Mouse (Mus musculus) kidney, embryonic 16.5 days (tissue): ENCODE results near the gene Itga3. TPM values are rescaled to one million over a fixed set of nuclear protein-coding genes. Genes with fewer than 3 reads are reported as not detected.

Experiments used
- ATAC-seq: fragments of 200-750 bp; cut with Nextera tagmentation; 2 replicates; pipeline ENCODE4 v1.8.0; 2017; ENCODE audit warnings: moderate TSS enrichment; ENCODE audit not compliant: low FRiP score, low TSS enrichment
- H3K27ac ChIP-seq: fragments of 300-500 bp; sonication (generic); 2 replicates; pipeline ENCODE4 v1.5.1; 2014; ENCODE audit warnings: low read length
- H3K27me3 ChIP-seq: fragments of 300-500 bp; sonication (generic); 2 replicates; pipeline ENCODE4 v1.6.1; 2014; ENCODE audit warnings: low read length, control low read depth, mixed read lengths; ENCODE audit not compliant: insufficient read depth
- H3K36me3 ChIP-seq: fragments of 300-500 bp; sonication (generic); 2 replicates; pipeline ENCODE4 v1.6.1; 2014; ENCODE audit warnings: low read length, control low read depth, mixed read lengths; ENCODE audit not compliant: insufficient read depth
- H3K4me1 ChIP-seq: fragments of 300-500 bp; sonication (generic); 2 replicates; pipeline ENCODE4 v1.6.1; 2014; ENCODE audit warnings: low read length, control low read depth, mixed read lengths; ENCODE audit not compliant: insufficient read depth
- H3K4me2 ChIP-seq: fragments of 300-500 bp; sonication (generic); replicated peaks from 2 replicates; pipeline ENCODE4 v1.6.1; 2014; ENCODE audit warnings: low read depth, low read length
- H3K4me3 ChIP-seq: fragments of 300-500 bp; sonication (generic); 2 replicates; pipeline ENCODE4 v1.5.1; 2014; ENCODE audit warnings: mild to moderate bottlenecking, low read length
- H3K9ac ChIP-seq: fragments of 300-500 bp; sonication (generic); replicated peaks from 2 replicates; pipeline ENCODE4 v1.6.1; 2014; ENCODE audit warnings: low read length
- H3K9me3 ChIP-seq: fragments of 300-500 bp; sonication (generic); 2 replicates; pipeline ENCODE4 v1.6.1; 2016; ENCODE audit warnings: low read length, control low read depth
- WGBS: fragments of 180-500 bp; shearing (Covaris S2); extraction: QIAGEN DNeasy Blood & Tissue Kit; methylation state at CpG from one replicate; pipeline ENCODE4 v1.1.7; 2014; 5-methylcytosine and 5-hydroxymethylcytosine counted together
- polyA plus RNA-seq: library from polyadenylated mRNA; unstranded; fragments of >200 nt; fragmentation: Nextera tagmentation; extraction: Ambion mirVana; gene quantifications from 2 replicates; pipeline ENCODE4 v1.2.1, GENCODE M21; 2015

Itga3 gene
- polyA plus RNA-seq, 1 experiment from 2014 or later: 25.8 TPM

DNA sequence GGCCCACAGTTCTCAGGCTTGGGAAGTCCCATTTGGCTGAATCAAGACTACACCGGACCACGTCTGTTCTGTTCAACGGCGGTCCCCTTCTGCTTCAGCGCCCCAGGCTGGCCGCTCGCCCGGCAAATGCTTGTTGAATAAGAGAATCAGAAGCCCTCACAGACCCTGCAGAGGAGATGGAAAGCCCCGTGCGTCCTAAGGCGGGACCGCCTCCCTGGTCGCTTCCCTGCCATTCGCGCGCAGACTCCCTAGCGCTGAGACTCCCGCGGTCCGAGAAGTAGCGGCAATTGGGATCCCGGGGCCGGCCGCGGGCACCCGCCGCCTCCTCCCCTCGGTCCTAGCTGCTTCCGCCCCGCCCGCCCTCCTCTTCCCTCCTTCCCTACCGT is 67.0 kb downstream of the Itga3 start, which contains the start of gene Samd14:
Samd14 (plus strand) TSS at position 251 of the 386 bp plus-strand sequence.
- peaks cover 11% of the 10 kb centered on the region; the same call in 1 of the 2 replicates for H3K36me3 ChIP-seq

DNA sequence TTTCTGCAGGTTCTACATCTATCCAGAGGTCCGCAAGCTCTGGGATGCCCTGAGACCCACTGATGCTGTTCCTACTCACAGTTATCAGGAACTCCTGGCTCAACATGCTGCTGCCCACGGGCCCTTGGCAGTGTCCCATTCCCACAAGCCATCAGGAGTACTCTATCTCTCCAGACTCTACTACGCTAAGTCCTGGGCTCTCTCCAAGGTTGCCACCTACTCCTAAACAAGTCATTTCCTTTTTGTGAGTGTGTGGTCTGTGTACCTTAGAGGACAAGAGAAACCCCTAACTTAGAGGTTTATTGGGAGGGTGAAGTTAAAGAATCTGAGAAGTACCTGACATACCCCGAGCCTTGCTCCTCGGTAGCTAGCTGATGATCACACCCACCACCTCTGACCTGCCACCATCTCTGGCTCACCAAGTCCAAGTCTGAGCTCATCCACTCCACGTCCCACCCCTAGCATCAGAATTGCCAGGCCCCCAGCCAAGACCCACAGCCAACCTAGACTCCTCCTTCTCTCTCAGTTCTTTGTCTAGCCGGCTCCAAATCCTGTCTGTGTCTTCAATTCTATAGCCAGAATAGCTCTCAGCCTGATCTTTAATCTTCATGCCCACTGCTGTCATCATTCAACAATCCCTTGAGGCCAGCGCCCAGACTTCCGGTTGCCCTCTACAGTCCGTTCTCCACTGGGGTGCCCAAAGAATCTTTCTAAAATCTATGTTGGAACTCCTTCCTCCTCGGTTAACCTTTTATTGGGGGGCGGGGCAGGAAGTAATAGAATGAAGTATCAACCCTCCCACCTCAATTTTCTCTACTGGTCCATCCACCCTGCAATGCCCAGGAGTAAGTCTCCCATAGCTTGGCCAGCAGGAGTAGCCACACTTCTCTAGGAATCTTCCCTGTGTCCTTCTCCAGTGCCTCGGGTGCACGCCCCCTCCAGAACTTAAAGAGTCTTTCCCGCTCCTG is 67.7 kb downstream of the Itga3 start:
- Histone ChIP-seq H3K9ac (peak overlapping the region; percentile 93), H3K27ac (peak overlapping the region; percentile 96), H3K27me3 (no peaks in the 10 kb centered on the region), H3K4me1 (peaks cover 47% of the 10 kb centered on the region), H3K4me3 (peak overlapping the region; percentile 60), H3K4me2 (peak overlapping the region; percentile 69), H3K36me3 (peaks cover 12% of the 10 kb centered on the region; the same call in 1 of the 2 replicates), H3K9me3 (no peaks in the 10 kb centered on the region)
- WGBS: 28% methylated on average over 15 of the region's 15 CpGs
- no peak for ATAC-seq

More for the DNA sequence above, 67.0 kb downstream of the Itga3 start, which contains the start of gene Samd14:
- ATAC-seq: peak; percentile 72
- no peaks in the 10 kb centered on the region for H3K27me3 ChIP-seq
- peak within 1 kb of the TSS; percentile 60 for H3K4me3 ChIP-seq
- H3K4me2 ChIP-seq: peak within 1 kb of the TSS; percentile 69
- under 1% methylated on average over 30 of the region's 32 CpGs for WGBS
- no peaks in the 10 kb centered on the region for H3K9me3 ChIP-seq
- peaks cover 47% of the 10 kb centered on the region for H3K4me1 ChIP-seq
- H3K9ac ChIP-seq: peak within 1 kb of the TSS; percentile 93
- H3K27ac ChIP-seq: peak within 1 kb of the TSS; percentile 96

DNA sequence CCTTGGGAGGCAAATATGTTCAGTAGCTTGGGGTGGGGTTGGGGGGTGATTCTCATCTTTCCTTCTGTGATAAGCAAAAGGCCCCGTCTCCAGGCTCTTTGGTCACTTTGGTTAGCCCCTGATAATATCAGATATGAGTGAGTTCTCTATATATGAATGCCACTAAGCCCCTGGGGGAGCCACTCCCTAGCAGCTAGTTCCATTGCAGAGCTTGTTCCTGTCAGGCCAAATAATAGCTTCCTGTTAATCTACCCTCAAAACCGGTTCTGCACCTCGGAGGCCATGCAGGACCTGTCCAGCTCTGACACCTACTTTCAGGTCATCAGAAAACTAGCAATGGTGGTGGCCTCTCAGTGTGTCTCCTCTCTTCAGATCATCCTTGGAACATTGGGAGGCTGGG is 69.2 kb downstream of the Itga3 start:
- Histone ChIP-seq H3K36me3 (peaks cover 23% of the 10 kb centered on the region), H3K27ac (peak overlapping the region; percentile 53), H3K27me3 (no peaks in the 10 kb centered on the region), H3K9ac (no peak overlapping the region), H3K4me3 (no peak overlapping the region), H3K9me3 (no peaks in the 10 kb centered on the region), H3K4me1 (peaks cover 43% of the 10 kb centered on the region), H3K4me2 (peak overlapping the region; percentile 65; the same call in 1 of the 2 replicates)
- 58% methylated on average over 3 of the region's 3 CpGs for WGBS
- ATAC-seq: no peak

DNA sequence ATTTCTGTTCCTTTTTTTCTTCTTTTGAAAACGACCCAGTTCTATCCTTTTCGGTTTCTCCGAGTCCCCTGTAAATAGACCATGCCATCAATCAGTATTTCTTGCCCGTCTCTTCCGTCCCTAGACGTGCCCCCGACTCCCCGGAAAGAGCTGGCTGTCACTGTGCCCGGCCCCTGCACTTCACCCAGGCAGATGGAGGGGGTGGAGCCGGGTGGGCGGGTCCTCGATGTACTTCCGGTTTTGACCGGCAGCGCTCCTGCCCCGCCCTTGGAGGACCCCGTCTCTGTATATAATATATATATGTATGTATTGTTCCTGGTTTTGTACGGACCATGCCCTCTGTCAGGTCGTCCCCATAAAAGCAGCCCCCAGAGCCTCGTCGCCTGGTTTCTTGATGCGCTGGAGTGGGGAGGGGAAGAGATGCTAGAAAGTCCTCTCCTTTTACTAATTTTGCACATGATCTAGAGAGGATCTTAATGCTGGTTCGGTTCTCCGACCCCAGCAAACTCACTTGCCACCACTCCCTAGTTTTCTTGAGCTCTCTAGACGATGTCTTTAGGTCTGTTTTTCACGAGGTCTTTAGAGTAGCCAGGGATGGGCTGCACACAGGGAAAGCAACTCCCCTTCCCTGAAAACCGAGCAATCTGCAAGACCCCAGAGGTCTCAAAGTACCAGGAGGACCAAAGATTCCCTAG is 69.9 kb downstream of the Itga3 start:
- peak overlapping the region; percentile 65 for H3K4me2 ChIP-seq
- peaks cover 36% of the 10 kb centered on the region for H3K4me1 ChIP-seq
- no peaks in the 10 kb centered on the region for H3K9me3 ChIP-seq
- peak; percentile 52 for ATAC-seq
- peak overlapping the region; percentile 49 for H3K4me3 ChIP-seq
- H3K27me3 ChIP-seq: no peaks in the 10 kb centered on the region
- H3K9ac ChIP-seq: peak overlapping the region; percentile 65
- peak overlapping the region; percentile 53 for H3K27ac ChIP-seq
- WGBS: 2% methylated on average over 27 of the region's 27 CpGs
- H3K36me3 ChIP-seq: peaks cover 30% of the 10 kb centered on the region

DNA sequence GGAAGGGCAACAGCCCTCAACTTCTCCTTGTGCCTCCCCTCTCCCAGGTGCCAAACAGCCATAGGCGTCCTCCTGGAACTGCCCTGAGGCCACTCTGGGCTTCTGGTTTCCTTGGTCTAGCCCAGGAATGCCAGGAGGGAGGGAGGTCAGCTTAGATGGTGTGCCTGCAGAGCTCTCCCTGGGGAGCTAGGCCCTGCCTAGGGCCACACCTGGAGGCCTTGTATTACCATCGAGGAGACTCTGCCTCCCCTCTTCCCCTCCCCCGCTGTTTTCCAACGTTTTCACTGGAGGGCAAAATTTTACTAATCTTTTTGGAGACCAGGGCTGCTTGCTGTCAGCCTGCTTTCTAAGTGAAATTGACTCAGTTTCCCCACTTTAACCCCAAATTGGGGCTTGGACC is 70.6 kb downstream of the Itga3 start:
- Histone ChIP-seq H3K27me3 (no peaks in the 10 kb centered on the region), H3K9ac (peak overlapping the region; percentile 65), H3K9me3 (no peaks in the 10 kb centered on the region), H3K4me1 (peaks cover 31% of the 10 kb centered on the region), H3K4me2 (peak overlapping the region; percentile 65), H3K4me3 (peak overlapping the region; percentile 49), H3K27ac (peak overlapping the region; percentile 53), H3K36me3 (peaks cover 33% of the 10 kb centered on the region)
- ATAC-seq: no peak
- 30% methylated on average over 4 of the region's 4 CpGs for WGBS

DNA sequence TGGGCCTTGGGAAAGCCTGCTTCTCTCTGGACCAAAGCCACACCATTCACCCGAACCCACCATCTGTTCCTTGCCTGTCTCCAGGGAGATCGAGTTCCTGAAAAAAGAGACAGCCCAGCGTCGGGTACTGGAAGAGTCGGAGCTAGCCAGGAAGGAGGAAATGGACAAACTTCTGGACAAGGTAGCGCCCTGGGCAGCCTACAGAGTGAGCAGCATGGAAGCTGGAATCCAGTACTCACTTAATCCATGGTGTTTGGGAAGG is 71.7 kb downstream of the Itga3 start:
- WGBS: 46% methylated on average over 6 of the region's 6 CpGs
- H3K4me1 ChIP-seq: peaks cover 40% of the 10 kb centered on the region
- H3K9me3 ChIP-seq: no peaks in the 10 kb centered on the region

DNA sequence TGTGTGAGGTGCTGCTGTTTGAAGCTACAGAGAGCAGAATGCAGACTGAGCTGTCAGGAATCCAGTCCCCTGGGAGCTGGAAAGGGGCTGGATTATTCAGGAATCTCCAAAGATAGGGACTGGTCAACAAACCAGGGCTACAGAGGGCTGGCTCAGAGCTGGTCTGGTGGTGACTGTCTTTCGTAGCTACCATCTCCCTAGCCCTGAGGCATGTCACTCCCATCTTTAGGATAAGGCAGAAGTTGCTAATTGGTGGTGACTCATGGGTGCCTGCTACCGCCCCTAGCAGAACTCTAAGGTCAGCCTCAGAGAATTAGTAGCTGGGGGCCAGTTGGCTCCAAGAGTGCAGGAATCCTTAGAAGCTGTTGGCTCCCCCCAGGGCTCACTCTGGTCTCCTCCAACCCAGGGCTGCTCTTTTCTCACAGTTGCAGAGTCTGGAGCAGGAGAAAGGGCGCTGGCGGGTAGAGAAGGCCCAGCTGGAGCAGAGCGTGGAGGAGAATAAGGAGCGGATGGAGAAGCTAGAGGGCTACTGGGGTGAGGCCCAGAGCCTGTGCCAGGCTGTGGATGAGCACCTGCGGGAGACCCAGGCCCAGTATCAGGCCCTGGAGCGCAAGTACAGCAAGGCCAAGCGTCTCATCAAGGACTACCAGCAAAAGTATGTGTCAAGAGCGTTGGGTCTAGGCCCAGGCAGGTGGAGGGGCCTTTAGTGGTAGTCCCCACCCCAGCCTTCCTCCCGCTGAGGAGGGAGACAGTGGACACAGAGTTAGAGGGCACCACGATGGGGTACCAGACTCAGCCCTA is 72.3 kb downstream of the Itga3 start:
- H3K4me3 ChIP-seq: no peak overlapping the region
- peaks cover 38% of the 10 kb centered on the region for H3K4me1 ChIP-seq
- no peak overlapping the region for H3K9ac ChIP-seq
- H3K36me3 ChIP-seq: peaks cover 42% of the 10 kb centered on the region
- no peaks in the 10 kb centered on the region for H3K9me3 ChIP-seq
- no peak overlapping the region for H3K27ac ChIP-seq
- ATAC-seq: no peak
- 83% methylated on average over 12 of the region's 12 CpGs for WGBS
- no peaks in the 10 kb centered on the region for H3K27me3 ChIP-seq
- H3K4me2 ChIP-seq: no peak overlapping the region

More for the DNA sequence above, 71.7 kb downstream of the Itga3 start:
- H3K4me2 ChIP-seq: no peak overlapping the region
- no peaks in the 10 kb centered on the region for H3K27me3 ChIP-seq
- H3K27ac ChIP-seq: no peak overlapping the region
- H3K36me3 ChIP-seq: peaks cover 39% of the 10 kb centered on the region
- no peak overlapping the region for H3K4me3 ChIP-seq
- H3K9ac ChIP-seq: no peak overlapping the region
- ATAC-seq: no peak

DNA sequence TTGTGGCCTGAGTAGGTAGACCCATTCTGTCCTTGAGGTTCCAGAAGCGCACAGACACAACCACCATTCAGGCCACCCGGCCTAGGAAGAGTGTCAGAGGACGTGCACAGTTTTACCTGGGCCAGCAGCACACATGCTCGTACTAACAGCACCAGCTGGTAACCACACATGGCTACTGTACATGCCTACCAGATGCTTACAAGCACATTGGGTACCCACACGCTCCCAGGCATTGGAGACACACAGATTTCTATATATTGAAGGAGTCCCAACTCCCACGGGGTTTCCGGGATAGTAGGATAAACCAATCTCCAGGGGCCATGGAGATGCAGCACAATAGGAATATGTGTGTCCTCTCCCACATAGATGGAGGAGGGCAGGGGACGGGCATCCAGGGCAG is 73.9 kb downstream of the Itga3 start:
- ATAC-seq: no peak
- WGBS: 95% methylated on average over 8 of the region's 8 CpGs

DNA sequence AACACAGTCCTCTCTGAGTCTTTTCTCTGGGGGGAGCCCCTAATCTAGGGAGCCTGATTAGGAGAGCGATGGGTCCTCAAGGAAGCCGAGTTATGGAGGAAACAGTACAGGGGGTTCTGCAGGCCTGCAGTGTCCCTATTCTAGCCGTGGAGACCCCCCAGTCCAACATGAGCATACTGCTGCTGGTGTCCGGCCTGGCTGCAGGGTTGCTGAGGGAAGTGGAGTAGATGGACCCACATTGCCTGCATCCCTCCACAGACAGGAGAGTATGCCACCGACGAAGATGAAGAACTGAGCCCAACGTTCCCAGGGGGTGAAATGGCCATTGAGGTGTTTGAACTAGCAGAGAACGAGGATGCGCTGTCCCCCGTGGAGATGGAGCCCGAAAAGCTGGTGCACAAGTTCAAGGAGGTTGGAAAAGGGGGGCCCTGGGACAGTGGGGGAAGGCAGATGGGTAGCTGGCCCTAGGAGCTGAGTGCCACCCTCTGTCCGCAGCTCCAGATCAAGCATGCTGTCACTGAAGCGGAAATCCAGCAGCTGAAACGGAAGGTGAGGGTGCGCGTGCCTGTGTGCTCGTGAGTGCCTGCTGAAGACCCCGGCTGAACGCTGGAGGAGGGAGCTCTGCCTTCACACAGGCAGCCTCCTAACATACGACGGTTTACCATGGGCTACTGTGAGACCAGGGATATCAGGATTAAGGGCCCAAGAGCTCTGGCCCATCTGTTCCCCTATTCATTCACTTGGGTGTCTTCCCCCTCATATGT is 74.8 kb downstream of the Itga3 start:
- no peak overlapping the region for H3K9ac ChIP-seq
- WGBS: 83% methylated on average over 21 of the region's 21 CpGs
- peaks cover 24% of the 10 kb centered on the region for H3K4me1 ChIP-seq
- H3K4me2 ChIP-seq: no peak overlapping the region
- no peaks in the 10 kb centered on the region for H3K27me3 ChIP-seq
- no peak for ATAC-seq
- no peaks in the 10 kb centered on the region for H3K9me3 ChIP-seq
- H3K36me3 ChIP-seq: peaks cover 62% of the 10 kb centered on the region
- no peak overlapping the region for H3K27ac ChIP-seq
- no peak overlapping the region for H3K4me3 ChIP-seq

More for the DNA sequence above, 73.9 kb downstream of the Itga3 start:
- H3K27ac ChIP-seq: no peak overlapping the region
- H3K4me2 ChIP-seq: no peak overlapping the region
- H3K4me1 ChIP-seq: peaks cover 31% of the 10 kb centered on the region
- H3K9me3 ChIP-seq: no peaks in the 10 kb centered on the region
- H3K4me3 ChIP-seq: no peak overlapping the region
- peaks cover 53% of the 10 kb centered on the region for H3K36me3 ChIP-seq
- no peaks in the 10 kb centered on the region for H3K27me3 ChIP-seq
- H3K9ac ChIP-seq: no peak overlapping the region
